ENCODE assay signal across 7 mouse cellular contexts in the genomic region with DNA sequence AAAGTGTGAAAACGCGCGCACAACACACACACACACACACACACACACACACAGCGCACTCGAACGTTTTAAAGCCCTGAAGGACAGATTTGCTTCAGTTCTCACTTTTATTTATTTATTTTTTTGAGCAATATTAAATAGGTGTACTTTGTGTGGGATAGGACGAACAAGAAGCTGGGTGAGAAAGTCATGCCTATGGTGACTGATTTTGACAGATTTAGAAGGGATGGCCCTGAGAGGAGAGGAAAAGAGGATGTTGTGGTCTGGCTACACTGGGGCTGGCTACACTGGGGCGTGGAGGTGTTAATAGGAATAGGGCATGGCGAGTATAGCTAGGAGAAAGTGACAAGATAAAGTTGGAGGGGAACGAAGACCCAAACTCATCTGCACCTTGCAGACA. TPM values are rescaled to one million over a fixed set of nuclear protein-coding genes. Genes with fewer than 3 reads are reported as not detected.
DNase-seq lines count a peak whose midpoint lies in the region; ATAC-seq and TF ChIP-seq lines count a peak whose summit lies in the region.

No protein-coding gene starts in this region.

- no peaks in the 10 kb centered on the region for H3K9me3 ChIP-seq in embryonic facial prominence, embryonic 10.5 days
- no peaks in the 10 kb centered on the region for H3K9me3 ChIP-seq in hindbrain, embryonic 15.5 days
- no peaks in the 10 kb centered on the region for H3K9me3 ChIP-seq in midbrain, embryonic 11.5 days (ENCODE audit: control insufficient read depth, low read length)

- TF ChIP-seq CTCF in left cerebral cortex, adult 2 months (IDR thresholded peaks at IDR 0.05): no peak

- H3K27ac ChIP-seq in left cerebral cortex, adult 2 months: peak overlapping the region; percentile 98; the same call in 1 of the 2 replicates
- H3K27ac ChIP-seq in embryonic facial prominence, embryonic 10.5 days (replicated peaks): peak overlapping the region; percentile 99
- peak overlapping the region; percentile 96 for H3K27ac ChIP-seq in hindbrain, embryonic 15.5 days (replicated peaks)
- H3K27ac ChIP-seq in midbrain, embryonic 11.5 days (ENCODE audit: low read depth, low read length): no peak overlapping the region; the same call in 1 of the 2 replicates

- peak overlapping the region; percentile 77; the same call in 1 of the 2 replicates for H3K9ac ChIP-seq in hindbrain, embryonic 15.5 days
- H3K9ac ChIP-seq in midbrain, embryonic 11.5 days (ENCODE audit: low read length): peak overlapping the region; percentile 99

- no peaks in the 10 kb centered on the region for H3K27me3 ChIP-seq in embryonic facial prominence, embryonic 10.5 days (replicated peaks; ENCODE audit: low read depth, poor library complexity, severe bottlenecking)
- H3K27me3 ChIP-seq in hindbrain, embryonic 15.5 days: no peaks in the 10 kb centered on the region
- H3K27me3 ChIP-seq in midbrain, embryonic 11.5 days (ENCODE audit: control insufficient read depth, insufficient read depth, low read length): no peaks in the 10 kb centered on the region

- no peak for ATAC-seq in hindbrain, embryonic 15.5 days (ENCODE audit: low FRiP score, low read depth)
- no peak for ATAC-seq in midbrain, embryonic 11.5 days (ENCODE audit: low FRiP score)

- H3K4me2 ChIP-seq in hindbrain, embryonic 15.5 days: peak overlapping the region; percentile 90
- H3K4me2 ChIP-seq in midbrain, embryonic 11.5 days: peak overlapping the region; percentile 87

- H3K4me3 ChIP-seq in left cerebral cortex, adult 2 months: peak overlapping the region; percentile 75
- H3K4me3 ChIP-seq in embryonic facial prominence, embryonic 10.5 days: peak overlapping the region; percentile 99
- peak overlapping the region; percentile 97 for H3K4me3 ChIP-seq in hindbrain, embryonic 15.5 days
- peak overlapping the region; percentile 97 for H3K4me3 ChIP-seq in midbrain, embryonic 11.5 days (ENCODE audit: low read depth, low read length)

- intact Hi-C loops in left cerebral cortex, adult 2 months (cut with DNase I): no loop called here
- intact Hi-C loops in left cerebral cortex, postnatal 14 days (cut with DNase I): no loop called here

- WGBS in embryonic facial prominence, embryonic 10.5 days: 62% methylated on average over 10 of the region's 10 CpGs
- 60% methylated on average over 10 of the region's 10 CpGs for WGBS in hindbrain, embryonic 15.5 days
- 71% methylated on average over 10 of the region's 10 CpGs for WGBS in midbrain, embryonic 11.5 days

- peaks cover 22% of the 10 kb centered on the region for H3K4me1 ChIP-seq in embryonic facial prominence, embryonic 10.5 days
- H3K4me1 ChIP-seq in hindbrain, embryonic 15.5 days (replicated peaks): peaks cover 33% of the 10 kb centered on the region
- H3K4me1 ChIP-seq in midbrain, embryonic 11.5 days (ENCODE audit: control insufficient read depth, insufficient read depth, low read length): peaks cover 10% of the 10 kb centered on the region

- no peak for DNase-seq in left cerebral cortex, adult 2 months (ENCODE audit: extremely low spot score in 1 of 2, low spot score in 2 of 2)
- DNase-seq in left cerebral cortex, postnatal 14 days (ENCODE audit: low spot score in 2 of 2): no peak
- DNase-seq in embryonic facial prominence, embryonic 10.5 days (ENCODE audit: low spot score): no peak
- peak; percentile 85 for DNase-seq in midbrain, embryonic 11.5 days (ENCODE audit: low spot score, missing footprints)
- no peak for DNase-seq in embryo, embryonic 11 days
- DNase-seq in spleen, postnatal 10 days (ENCODE audit: low spot score in 2 of 2): no peak

- no peaks in the 10 kb centered on the region for H3K36me3 ChIP-seq in embryonic facial prominence, embryonic 10.5 days (replicated peaks)
- H3K36me3 ChIP-seq in hindbrain, embryonic 15.5 days: no peaks in the 10 kb centered on the region
- no peaks in the 10 kb centered on the region for H3K36me3 ChIP-seq in midbrain, embryonic 11.5 days (ENCODE audit: control insufficient read depth, insufficient read depth, low read length)

RNA-seq across cellular contexts. Expression of a gene that starts 0.4 kb away (rescaled TPM):
- 10 to 100 TPM; 67.7 to 69.6 TPM for total RNA-seq in left cerebral cortex, adult 2 months (2021)
- total RNA-seq in left cerebral cortex, postnatal 14 days (2021): 10 to 100 TPM; 62.5 to 63.6 TPM
- polyA plus RNA-seq in embryonic facial prominence, embryonic 10.5 days (2016; fragmentation: Nextera tagmentation; extraction: Ambion mirVana): 89.1 and 91.8 TPM in 2 replicates
- 79.6 and 86.8 TPM in 2 replicates for polyA plus RNA-seq in hindbrain, embryonic 15.5 days (2015; fragmentation: Nextera tagmentation; extraction: Ambion mirVana)
- polyA plus RNA-seq in midbrain, embryonic 11.5 days (2014; fragmentation: Nextera tagmentation; extraction: Ambion mirVana): 131 and 138 TPM in 2 replicates
